Mouse (Mus musculus): ENCODE data around the gene Pth2r. TPM values are rescaled to one million over a fixed set of nuclear protein-coding genes. Genes with fewer than 3 reads are reported as not detected.

Pth2r gene
- polyA plus RNA-seq (2015; fragmentation: Nextera tagmentation; extraction: Ambion mirVana) = 1.2 and 1.4 TPM in 2 replicates

- ATAC-seq (replicated peaks) = no peak
- WGBS = 71% methylated on average over 6 of the region's 6 CpGs
Observed at GRCm38 (mm10) chr1:65281756-65282155, at the start of gene Pth2r. TSS of gene Pth2r (plus strand) at chr1:65282056.

GRCm38 (mm10) chr1:65237712-65238111, 44.1 kb upstream of the Pth2r start:
- peaks cover 17% of the 10 kb centered on the region; the same call in 1 of the 2 replicates for H3K36me3 ChIP-seq (replicated peaks)
- no peak overlapping the region for H3K27ac ChIP-seq
- H3K4me1 ChIP-seq = no peaks in the 10 kb centered on the region
- 98% methylated on average over 3 of the region's 3 CpGs for WGBS
- H3K9ac ChIP-seq = no peak overlapping the region
- H3K4me2 ChIP-seq = no peak overlapping the region
- H3K9me3 ChIP-seq = no peaks in the 10 kb centered on the region
- H3K4me3 ChIP-seq = no peak overlapping the region
- no peaks in the 10 kb centered on the region for H3K27me3 ChIP-seq (replicated peaks)
- ATAC-seq (replicated peaks) = no peak

More at GRCm38 (mm10) chr1:65281756-65282155, at the start of gene Pth2r:
- 0 out of 2 replicates have a peak, but pooled peaks cover 3% of the 10 kb centered on the region for H3K36me3 ChIP-seq (replicated peaks)
- no peaks in the 10 kb centered on the region for H3K9me3 ChIP-seq
- H3K9ac ChIP-seq = no peak within 1 kb of the TSS
- H3K4me1 ChIP-seq = 0 out of 2 replicates have a peak, but pooled peaks cover 3% of the 10 kb centered on the region
- no peak within 1 kb of the TSS for H3K4me3 ChIP-seq
- no peak within 1 kb of the TSS for H3K4me2 ChIP-seq
- no peak within 1 kb of the TSS for H3K27ac ChIP-seq
- no peaks in the 10 kb centered on the region for H3K27me3 ChIP-seq (replicated peaks)

DNA sequence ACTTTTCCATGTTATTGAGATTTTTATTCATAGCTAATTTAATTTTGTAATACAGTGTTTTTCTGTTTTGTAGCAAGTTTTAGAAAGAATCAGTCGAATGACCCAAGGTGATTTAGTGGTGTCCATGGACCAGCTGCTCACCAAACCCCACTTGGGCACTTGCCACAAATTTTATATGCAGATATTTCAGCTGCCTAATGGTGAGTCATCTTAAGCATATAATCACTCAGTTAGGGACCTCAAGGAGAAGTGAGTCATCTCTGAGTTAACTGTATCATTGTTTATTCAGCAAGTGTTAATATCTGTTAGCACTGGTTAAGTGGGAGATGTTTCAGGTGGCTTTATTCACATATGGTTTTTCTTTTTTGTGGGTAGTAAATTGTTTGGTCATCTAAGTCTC, 36.2 kb upstream of the Pth2r start:
- 96% methylated on average over 1 of the region's 1 CpGs for WGBS
- no peaks in the 10 kb centered on the region for H3K9me3 ChIP-seq
- no peaks in the 10 kb centered on the region for H3K4me1 ChIP-seq
- H3K9ac ChIP-seq = no peak overlapping the region
- no peak for ATAC-seq (replicated peaks)
- no peaks in the 10 kb centered on the region for H3K27me3 ChIP-seq (replicated peaks)
- no peak overlapping the region for H3K4me3 ChIP-seq
- H3K4me2 ChIP-seq = no peak overlapping the region
- no peak overlapping the region for H3K27ac ChIP-seq
- H3K36me3 ChIP-seq (replicated peaks) = peaks cover 11% of the 10 kb centered on the region

DNA sequence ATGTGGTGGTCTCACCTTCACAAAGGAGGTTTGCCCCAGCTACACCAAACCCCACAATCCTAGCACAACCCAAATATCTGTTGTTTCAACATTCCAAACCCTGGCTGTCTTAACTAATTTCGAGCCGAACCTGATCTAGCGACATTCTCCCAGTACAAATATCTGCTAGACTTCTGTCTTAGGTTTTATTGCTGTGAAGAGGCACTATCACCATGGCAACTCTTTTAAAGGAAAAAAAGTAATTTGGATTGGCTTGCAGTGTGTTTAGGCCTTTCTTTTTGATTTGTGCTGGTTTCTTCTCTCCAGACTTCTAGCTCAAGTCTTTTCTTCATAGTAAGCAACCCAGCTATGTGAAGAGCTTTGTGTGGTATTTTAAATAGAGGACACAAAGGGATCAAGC, 1.4 kb upstream of the Pth2r start:
- H3K4me3 ChIP-seq = no peak overlapping the region
- 0 out of 2 replicates have a peak, but pooled peaks cover 3% of the 10 kb centered on the region for H3K36me3 ChIP-seq (replicated peaks)
- 28% methylated on average over 3 of the region's 3 CpGs for WGBS
- no peaks in the 10 kb centered on the region for H3K9me3 ChIP-seq
- no peak for ATAC-seq (replicated peaks)
- H3K27me3 ChIP-seq (replicated peaks) = no peaks in the 10 kb centered on the region
- H3K27ac ChIP-seq = no peak overlapping the region
- H3K4me2 ChIP-seq = no peak overlapping the region
- no peak overlapping the region for H3K9ac ChIP-seq
- 0 out of 2 replicates have a peak, but pooled peaks cover 3% of the 10 kb centered on the region for H3K4me1 ChIP-seq

GRCm38 (mm10) chr1:65282766-65283165, 910 bp downstream of the Pth2r start:
- Histone ChIP-seq H3K4me1 (0 out of 2 replicates have a peak, but pooled peaks cover 3% of the 10 kb centered on the region), H3K4me2 (no peak overlapping the region), H3K27me3 (replicated peaks) (no peaks in the 10 kb centered on the region), H3K9me3 (no peaks in the 10 kb centered on the region), H3K27ac (no peak overlapping the region), H3K4me3 (no peak overlapping the region), H3K9ac (no peak overlapping the region), H3K36me3 (replicated peaks) (0 out of 2 replicates have a peak, but pooled peaks cover 3% of the 10 kb centered on the region)
- ATAC-seq (replicated peaks) = peak; percentile 77
- WGBS = 9% methylated on average over 6 of the region's 6 CpGs

GRCm38 (mm10) chr1:65308476-65308875, 26.6 kb downstream of the Pth2r start:
- peaks cover 14% of the 10 kb centered on the region; the same call in 1 of the 2 replicates for H3K27me3 ChIP-seq (replicated peaks)

GRCm38 (mm10) chr1:65311214-65311933, 29.5 kb downstream of the Pth2r start:
- WGBS = 1% methylated on average over 29 of the region's 29 CpGs
- H3K27ac ChIP-seq = no peak overlapping the region
- H3K4me3 ChIP-seq = peak overlapping the region; percentile 47
- H3K9ac ChIP-seq = peak overlapping the region; percentile 43
- ATAC-seq (replicated peaks) = peak; percentile 88
- H3K4me1 ChIP-seq = peaks cover 8% of the 10 kb centered on the region; the same call in 1 of the 2 replicates
- no peaks in the 10 kb centered on the region for H3K9me3 ChIP-seq
- H3K36me3 ChIP-seq (replicated peaks) = no peaks in the 10 kb centered on the region
- peak overlapping the region; percentile 99 for H3K4me2 ChIP-seq
- H3K27me3 ChIP-seq (replicated peaks) = peaks cover 14% of the 10 kb centered on the region; the same call in 1 of the 2 replicates

More at GRCm38 (mm10) chr1:65308476-65308875, 26.6 kb downstream of the Pth2r start:
- Histone ChIP-seq H3K36me3 (replicated peaks) (no peaks in the 10 kb centered on the region), H3K4me1 (peaks cover 8% of the 10 kb centered on the region; the same call in 1 of the 2 replicates), H3K9ac (no peak overlapping the region), H3K4me3 (no peak overlapping the region), H3K4me2 (no peak overlapping the region), H3K9me3 (no peaks in the 10 kb centered on the region), H3K27ac (no peak overlapping the region)
- 63% methylated on average over 3 of the region's 3 CpGs for WGBS
- ATAC-seq (replicated peaks) = no peak

GRCm38 (mm10) chr1:65312118-65312517, 30.3 kb downstream of the Pth2r start:
- H3K9ac ChIP-seq = peak overlapping the region; percentile 43; the same call in 1 of the 2 replicates

GRCm38 (mm10) chr1:65312896-65313295, 31.0 kb downstream of the Pth2r start:
- H3K27me3 ChIP-seq (replicated peaks) = peaks cover 14% of the 10 kb centered on the region; the same call in 1 of the 2 replicates
- WGBS = 55% methylated on average over 2 of the region's 2 CpGs
- no peak overlapping the region for H3K4me2 ChIP-seq
- H3K36me3 ChIP-seq (replicated peaks) = no peaks in the 10 kb centered on the region
- no peak for ATAC-seq (replicated peaks)
- no peak overlapping the region for H3K4me3 ChIP-seq
- H3K9me3 ChIP-seq = no peaks in the 10 kb centered on the region
- H3K27ac ChIP-seq = no peak overlapping the region
- H3K9ac ChIP-seq = no peak overlapping the region
- peaks cover 8% of the 10 kb centered on the region; the same call in 1 of the 2 replicates for H3K4me1 ChIP-seq

More at GRCm38 (mm10) chr1:65312118-65312517, 30.3 kb downstream of the Pth2r start:
- peaks cover 8% of the 10 kb centered on the region; the same call in 1 of the 2 replicates for H3K4me1 ChIP-seq
- no peak for ATAC-seq (replicated peaks)
- peak overlapping the region; percentile 99 for H3K4me2 ChIP-seq
- H3K9me3 ChIP-seq = no peaks in the 10 kb centered on the region
- H3K27me3 ChIP-seq (replicated peaks) = peaks cover 14% of the 10 kb centered on the region; the same call in 1 of the 2 replicates
- WGBS = 11% methylated on average over 7 of the region's 7 CpGs
- peak overlapping the region; percentile 47 for H3K4me3 ChIP-seq
- no peaks in the 10 kb centered on the region for H3K36me3 ChIP-seq (replicated peaks)
- no peak overlapping the region for H3K27ac ChIP-seq

DNA sequence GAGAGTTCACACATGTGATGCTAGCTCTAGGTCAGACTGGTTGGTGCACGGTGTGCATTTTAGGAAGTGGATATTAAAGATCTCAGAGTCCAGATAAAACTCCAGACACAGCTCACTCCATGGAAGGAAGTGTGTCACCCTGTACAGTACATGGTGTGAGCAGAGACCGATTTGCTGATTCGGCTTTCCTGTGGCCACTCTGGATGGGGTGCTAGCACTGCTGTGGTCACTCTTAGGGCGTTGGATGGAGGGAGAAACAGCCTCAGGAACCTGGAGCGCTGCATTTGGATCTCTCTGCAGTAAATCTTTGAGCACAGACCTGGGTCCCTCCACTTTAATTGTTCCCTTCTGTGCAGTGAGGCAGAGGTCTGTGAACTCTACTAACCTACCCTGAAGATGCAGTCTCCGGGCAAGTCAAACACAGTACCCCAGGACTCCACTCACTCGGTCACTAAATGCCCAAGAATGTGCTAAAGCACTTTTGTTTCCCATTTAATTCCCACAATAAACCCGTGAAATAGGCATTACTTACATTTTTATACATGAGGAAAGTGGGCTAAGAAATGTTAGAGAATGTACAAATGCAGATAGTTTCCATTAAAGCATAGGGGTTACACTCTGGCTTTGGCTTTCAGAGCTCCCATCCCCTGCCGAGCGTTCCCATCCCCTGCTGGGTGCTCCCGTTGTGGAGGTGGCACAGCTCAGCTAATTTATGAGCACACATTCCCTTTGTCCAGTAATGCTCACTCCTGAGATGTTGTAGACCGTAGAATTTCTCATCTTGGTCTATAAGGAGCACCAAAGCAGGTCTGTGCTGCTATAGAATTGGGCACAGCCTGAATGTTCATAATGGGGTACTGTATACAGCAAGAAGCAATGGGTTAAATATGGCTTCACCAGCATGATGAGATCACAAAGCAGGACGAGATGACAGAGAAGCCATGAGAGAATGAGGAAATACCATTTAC, 32.5 kb downstream of the Pth2r start:
- no peak for ATAC-seq (replicated peaks)
- H3K9ac ChIP-seq = no peak overlapping the region
- no peak overlapping the region for H3K27ac ChIP-seq
- peaks cover 14% of the 10 kb centered on the region; the same call in 1 of the 2 replicates for H3K27me3 ChIP-seq (replicated peaks)
- H3K4me1 ChIP-seq = peaks cover 8% of the 10 kb centered on the region; the same call in 1 of the 2 replicates
- no peak overlapping the region for H3K4me2 ChIP-seq
- H3K36me3 ChIP-seq (replicated peaks) = no peaks in the 10 kb centered on the region
- 57% methylated on average over 13 of the region's 13 CpGs for WGBS
- H3K9me3 ChIP-seq = no peaks in the 10 kb centered on the region
- no peak overlapping the region for H3K4me3 ChIP-seq

DNA sequence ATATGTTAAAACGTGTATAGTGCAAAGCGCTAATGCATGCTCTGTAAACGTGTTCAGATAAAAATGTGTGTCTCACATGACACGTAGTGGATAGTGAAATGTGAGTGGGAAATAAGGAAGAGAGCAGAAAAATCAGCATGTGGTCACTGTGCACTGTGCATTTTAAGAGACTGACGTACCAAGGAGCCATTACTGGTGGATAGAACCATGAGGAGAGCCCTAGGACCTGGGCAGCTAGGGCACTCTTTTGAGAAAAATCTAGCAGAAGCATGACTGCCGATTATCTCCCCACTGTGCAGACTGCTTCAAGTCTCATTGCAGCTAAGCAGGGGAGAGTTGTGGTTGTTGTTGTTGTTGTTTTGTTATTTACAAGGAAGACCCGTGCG, 33.2 kb downstream of the Pth2r start:
- H3K27me3 ChIP-seq (replicated peaks) = peaks cover 14% of the 10 kb centered on the region; the same call in 1 of the 2 replicates
- no peak overlapping the region for H3K4me2 ChIP-seq
- no peaks in the 10 kb centered on the region for H3K9me3 ChIP-seq
- H3K36me3 ChIP-seq (replicated peaks) = no peaks in the 10 kb centered on the region
- H3K27ac ChIP-seq = no peak overlapping the region
- H3K9ac ChIP-seq = no peak overlapping the region
- H3K4me3 ChIP-seq = no peak overlapping the region
- WGBS = 80% methylated on average over 8 of the region's 8 CpGs
- peaks cover 8% of the 10 kb centered on the region; the same call in 1 of the 2 replicates for H3K4me1 ChIP-seq
- ATAC-seq (replicated peaks) = no peak

DNA sequence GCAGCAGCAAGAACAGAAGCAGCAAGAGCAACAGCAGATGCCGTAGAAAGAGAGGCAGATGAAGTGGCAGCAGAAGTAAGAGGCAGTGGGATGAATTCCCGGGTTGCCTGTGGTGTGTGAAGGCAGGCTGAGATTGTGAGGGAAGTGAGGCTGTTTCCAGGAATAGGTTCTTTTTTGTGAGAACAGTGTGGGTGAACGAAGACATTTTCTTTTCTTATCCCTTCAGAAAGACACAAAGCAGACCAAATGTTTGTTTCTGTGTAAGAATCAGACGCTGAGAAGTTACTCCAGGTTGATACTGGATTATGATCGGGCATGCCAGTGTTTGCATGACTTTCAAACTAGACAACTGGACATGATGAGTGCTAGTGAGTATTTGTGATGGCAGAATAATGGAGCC, 52.2 kb downstream of the Pth2r start:
- no peak overlapping the region for H3K4me2 ChIP-seq
- H3K9ac ChIP-seq = no peak overlapping the region
- no peaks in the 10 kb centered on the region for H3K36me3 ChIP-seq (replicated peaks)
- H3K27ac ChIP-seq = no peak overlapping the region
- no peak for ATAC-seq (replicated peaks)
- no peaks in the 10 kb centered on the region for H3K27me3 ChIP-seq (replicated peaks)
- H3K9me3 ChIP-seq = no peaks in the 10 kb centered on the region
- no peaks in the 10 kb centered on the region for H3K4me1 ChIP-seq
- WGBS = 94% methylated on average over 5 of the region's 5 CpGs
- no peak overlapping the region for H3K4me3 ChIP-seq
